Mouse (Mus musculus) brain, embryonic 14.5 days (tissue): Measurements from ENCODE around the gene Tpo.

Experiments
- CTCF ChIP-seq: fragments of 200-500 bp; IDR thresholded peaks from 2 replicates; pipeline ENCODE4 v1.5.1; 2012; ENCODE audit warnings: inconsistent platforms, mild to moderate bottlenecking, moderate library complexity, borderline replicate concordance; ENCODE audit not compliant: insufficient read depth, insufficient read length; ENCODE audit errors: extremely low read depth
- POLR2A ChIP-seq: fragments of 200-500 bp; IDR thresholded peaks from 2 replicates; pipeline ENCODE4 v1.6.1; 2012; ENCODE audit warnings: mild to moderate bottlenecking, inconsistent platforms, borderline replicate concordance; ENCODE audit not compliant: poor library complexity, insufficient read depth, insufficient read length, severe bottlenecking; ENCODE audit errors: extremely low read depth

DNA sequence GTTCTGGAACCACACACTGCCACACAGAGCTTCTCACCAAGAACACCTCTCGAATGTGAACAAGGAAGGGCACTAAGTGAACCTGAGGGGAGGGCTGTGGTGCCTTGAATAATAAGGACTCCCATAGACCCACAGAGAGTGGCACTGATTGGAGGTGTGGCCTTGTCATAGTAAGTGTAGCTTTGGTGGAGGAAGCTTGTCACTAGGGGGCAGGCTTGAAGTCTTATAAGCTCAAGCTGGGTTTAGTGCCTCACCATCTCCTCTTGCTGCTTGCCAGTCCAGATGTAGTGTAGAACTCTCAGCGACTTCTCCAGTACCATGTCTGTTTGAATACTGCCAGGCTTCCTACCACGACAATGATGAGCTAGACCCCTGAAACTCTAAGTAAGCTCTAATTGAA lies 9.7 kb upstream of the Tpo start:
- no peak for TF ChIP-seq POLR2A
- TF ChIP-seq CTCF = no peak
